Mouse (Mus musculus): ENCODE data around the gene Tepsin. TPM values are rescaled to one million over a fixed set of nuclear protein-coding genes. Genes with fewer than 3 reads are reported as not detected.

Tepsin gene
- total RNA-seq, 2 experiments from 2014 or later: 15.9 to 16.9 TPM

- intact Hi-C loops (cut with DNase I): no loop called here
Measured at GRCm38 (mm10) chr11:120055953-120056732, 42.4 kb downstream of the Tepsin start.

GRCm38 (mm10) chr11:120053846-120054245, 44.7 kb downstream of the Tepsin start:
- intact Hi-C loops (cut with DNase I): no loop called here
- no peak for TF ChIP-seq CTCF (IDR thresholded peaks at IDR 0.05)
- no peak overlapping the region for H3K4me3 ChIP-seq

More at GRCm38 (mm10) chr11:120055953-120056732, 42.4 kb downstream of the Tepsin start:
- TF ChIP-seq CTCF (IDR thresholded peaks at IDR 0.05): no peak
- Histone ChIP-seq H3K27ac (no peak overlapping the region), H3K4me3 (no peak overlapping the region)
- no peak for DNase-seq (ENCODE audit: extremely low spot score in 1 of 2, low spot score in 2 of 2)

GRCm38 (mm10) chr11:120052274-120052673, 46.3 kb downstream of the Tepsin start:
- Histone ChIP-seq H3K27ac (no peak overlapping the region), H3K4me3 (no peak overlapping the region)
- intact Hi-C loops (cut with DNase I): no loop called here
- no peak for DNase-seq (ENCODE audit: extremely low spot score in 1 of 2, low spot score in 2 of 2)
- no peak for TF ChIP-seq CTCF (IDR thresholded peaks at IDR 0.05)

More at GRCm38 (mm10) chr11:120053846-120054245, 44.7 kb downstream of the Tepsin start:
- no peak overlapping the region for H3K27ac ChIP-seq
- DNase-seq (ENCODE audit: extremely low spot score in 1 of 2, low spot score in 2 of 2): no peak

DNA sequence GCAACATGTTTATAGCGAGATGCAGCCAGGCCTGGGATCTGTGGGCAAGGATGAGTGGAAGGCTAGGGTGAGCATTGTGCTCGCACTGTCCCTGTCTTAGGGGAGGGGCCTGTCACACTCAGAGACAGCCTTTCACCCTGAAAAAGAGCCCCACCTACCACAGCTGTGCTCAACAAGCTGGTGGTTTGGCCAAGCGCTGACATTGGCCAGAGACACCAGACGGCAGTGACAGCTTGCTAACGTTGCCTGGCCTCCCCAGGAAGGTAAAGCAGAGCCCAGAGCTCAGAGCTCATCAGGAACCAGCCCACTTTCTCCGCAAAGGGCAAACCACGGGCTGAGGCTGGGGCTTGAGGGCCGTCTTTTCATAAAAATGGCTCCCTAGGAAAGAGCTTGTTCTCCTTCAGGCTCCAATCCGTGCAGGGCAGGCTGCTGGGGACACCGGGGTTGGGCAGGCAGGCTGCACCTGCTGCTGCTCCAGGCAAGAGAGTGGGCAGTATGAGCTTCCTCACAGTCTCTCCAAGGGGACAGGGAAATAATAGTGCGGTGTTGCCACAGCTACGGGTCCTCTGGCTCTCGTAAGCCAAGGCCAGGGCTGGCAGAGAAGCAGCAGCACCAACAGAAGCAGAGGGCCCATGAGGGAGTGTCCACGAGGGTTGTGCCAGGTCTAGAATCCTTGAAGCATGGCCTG, 47.3 kb downstream of the Tepsin start:
- Histone ChIP-seq H3K27ac (peak overlapping the region; percentile 36), H3K4me3 (no peak overlapping the region)
- DNase-seq (ENCODE audit: extremely low spot score in 1 of 2, low spot score in 2 of 2): no peak
- intact Hi-C loops (cut with DNase I): no loop called here
- TF ChIP-seq CTCF (IDR thresholded peaks at IDR 0.05): no peak

GRCm38 (mm10) chr11:120049067-120049466, 49.5 kb downstream of the Tepsin start:
- no peak for TF ChIP-seq CTCF (IDR thresholded peaks at IDR 0.05)
- intact Hi-C loops (cut with DNase I): no loop called here
- H3K27ac ChIP-seq: peak overlapping the region; percentile 96

GRCm38 (mm10) chr11:120048252-120048556, 50.3 kb downstream of the Tepsin start:
- peak; percentile 44 for TF ChIP-seq CTCF (IDR thresholded peaks at IDR 0.05)
- intact Hi-C loops (cut with DNase I): no loop called here
- Histone ChIP-seq H3K4me3 (peak overlapping the region; percentile 92), H3K27ac (peak overlapping the region; percentile 96)
- peak; percentile 66 to 70 for DNase-seq (ENCODE audit: extremely low spot score in 1 of 2, low spot score in 2 of 2)

More at GRCm38 (mm10) chr11:120049067-120049466, 49.5 kb downstream of the Tepsin start:
- DNase-seq (ENCODE audit: extremely low spot score in 1 of 2, low spot score in 2 of 2): no peak
- no peak overlapping the region for H3K4me3 ChIP-seq

DNA sequence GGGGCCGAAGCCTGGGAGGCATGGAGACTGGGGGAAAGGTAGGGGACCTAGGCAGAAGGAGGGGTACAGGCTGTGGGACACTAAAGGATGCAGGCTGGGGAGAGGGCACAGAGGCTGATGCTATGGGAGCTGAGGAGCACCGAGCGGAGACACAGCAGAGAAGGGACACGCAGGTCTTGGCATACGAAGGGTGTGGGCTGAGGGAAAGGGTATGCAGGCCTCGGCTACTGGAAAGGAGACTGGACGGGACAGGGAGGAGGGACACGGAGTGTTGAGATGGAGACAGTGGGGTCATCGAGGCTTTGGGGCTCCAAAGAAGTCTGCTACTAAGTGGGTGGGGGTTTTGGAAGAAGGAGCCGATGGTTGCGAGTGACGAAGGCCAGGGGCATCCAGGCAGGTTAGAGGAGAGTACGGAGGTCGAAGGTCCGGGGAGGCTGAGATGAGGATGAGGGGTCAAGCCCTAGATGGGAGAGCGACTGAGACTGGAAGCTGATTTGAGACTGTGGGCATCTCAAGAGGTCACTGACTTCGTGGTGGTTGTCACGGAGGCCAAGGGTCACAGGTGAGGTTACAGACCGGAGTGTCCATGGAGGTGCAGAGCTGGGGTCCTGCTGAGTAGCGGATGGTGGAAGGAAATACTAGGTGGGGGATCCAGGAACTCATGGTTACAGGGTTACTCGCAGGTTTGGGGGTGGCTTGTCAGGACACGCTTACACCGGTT, 50.8 kb downstream of the Tepsin start:
- DNase-seq (ENCODE audit: extremely low spot score in 1 of 2, low spot score in 2 of 2): peak in 1 of 2 experiments; percentile 49
- intact Hi-C loops (cut with DNase I): loop anchor here (2.0 kb wide), 1 partner anchor 35 kb away; no protein-coding TSS in a partner anchor
- Histone ChIP-seq H3K4me3 (peak overlapping the region; percentile 92), H3K27ac (peak overlapping the region; percentile 96)
- no peak for TF ChIP-seq CTCF (IDR thresholded peaks at IDR 0.05)

GRCm38 (mm10) chr11:120046553-120047191, 51.9 kb downstream of the Tepsin start, which contains the start of gene Aatk:
Gene Aatk, minus strand, starts transcription at chr11:120047167.
- H3K27ac ChIP-seq: peak within 1 kb of the TSS; percentile 96
- TF ChIP-seq CTCF (IDR thresholded peaks at IDR 0.05): no peak
- H3K4me3 ChIP-seq: peak within 1 kb of the TSS; percentile 92
- intact Hi-C loops (cut with DNase I): loop anchor here (2.0 kb wide), 1 partner anchor 34 kb away; no protein-coding TSS in a partner anchor
- peak in 1 of 2 experiments; percentile 50 for DNase-seq (ENCODE audit: extremely low spot score in 1 of 2, low spot score in 2 of 2)

DNA sequence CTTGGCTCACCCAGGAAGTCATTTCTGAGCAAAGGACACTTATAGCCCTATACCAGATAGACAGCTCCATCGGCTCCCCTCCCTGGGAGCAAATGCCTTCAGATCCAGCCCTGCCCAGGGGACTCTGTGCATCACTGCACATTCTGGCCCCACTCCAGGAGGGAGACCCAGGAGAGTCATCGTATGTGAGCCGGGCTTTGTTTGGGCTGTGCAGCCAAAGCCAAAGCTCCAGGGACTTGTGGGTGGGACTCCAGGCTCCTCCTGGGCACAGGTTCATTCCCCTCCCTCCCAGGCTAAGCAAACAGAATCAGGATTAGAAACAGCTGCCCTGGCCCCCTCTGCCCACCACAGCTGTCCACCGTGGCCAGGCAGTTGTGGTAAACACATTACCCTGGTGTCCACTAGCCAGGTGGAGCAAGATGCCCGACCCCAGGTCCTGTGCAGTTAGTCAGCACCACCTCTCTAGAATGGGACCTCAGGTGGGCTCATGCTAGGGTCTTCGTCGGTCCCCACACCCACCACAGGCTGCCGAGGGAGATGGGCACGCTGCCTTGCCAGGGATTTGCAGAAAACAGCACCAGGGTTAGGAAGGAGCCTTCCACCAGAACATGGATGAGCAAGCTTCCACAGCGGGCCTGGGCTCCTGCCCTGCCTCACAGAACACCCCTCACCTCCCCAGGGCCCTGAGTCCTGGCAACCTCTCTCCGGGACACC, 52.5 kb downstream of the Tepsin start:
- no peak for TF ChIP-seq CTCF (IDR thresholded peaks at IDR 0.05)
- intact Hi-C loops (cut with DNase I): loop anchor here (2.0 kb wide), 1 partner anchor 33 kb away; no protein-coding TSS in a partner anchor
- peak in 1 of 2 experiments; percentile 45 for DNase-seq (ENCODE audit: extremely low spot score in 1 of 2, low spot score in 2 of 2)
- peak overlapping the region; percentile 92 for H3K4me3 ChIP-seq
- peak overlapping the region; percentile 96 for H3K27ac ChIP-seq

DNA sequence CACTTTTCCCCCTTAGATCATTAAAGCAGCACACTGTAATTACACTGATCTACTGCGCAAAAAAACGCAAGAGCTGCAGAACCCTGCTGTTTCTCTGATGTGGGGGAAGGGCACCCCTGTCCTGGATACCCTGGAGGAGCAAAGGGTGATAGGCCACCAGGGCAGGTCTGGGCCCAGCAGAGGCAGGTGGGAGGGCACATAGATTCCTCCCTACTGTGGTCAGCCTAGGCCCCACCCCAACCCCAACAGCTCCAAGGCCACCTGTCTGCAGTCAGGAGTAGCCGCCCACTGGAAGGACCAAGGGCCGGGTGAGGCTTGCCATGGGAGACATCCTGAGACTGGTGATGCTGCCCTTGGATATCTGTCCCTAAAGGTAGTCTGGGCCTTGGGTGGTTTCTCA, 53.2 kb downstream of the Tepsin start:
- intact Hi-C loops (cut with DNase I): no loop called here
- TF ChIP-seq CTCF (IDR thresholded peaks at IDR 0.05): no peak
- DNase-seq (ENCODE audit: extremely low spot score in 1 of 2, low spot score in 2 of 2): no peak
- Histone ChIP-seq H3K4me3 (peak overlapping the region; percentile 92), H3K27ac (peak overlapping the region; percentile 96)
